Mouse (Mus musculus) frontal cortex, postnatal 14 days (tissue): ENCODE measurements around the gene Prex1.

Experiments
- DNase-seq, 2 experiments: peaks; one replicate each; pipeline ENCODE4 v3.0.0; 2022; ENCODE audit warnings: low spot score in 2 of 2

Gene Prex1

DNA sequence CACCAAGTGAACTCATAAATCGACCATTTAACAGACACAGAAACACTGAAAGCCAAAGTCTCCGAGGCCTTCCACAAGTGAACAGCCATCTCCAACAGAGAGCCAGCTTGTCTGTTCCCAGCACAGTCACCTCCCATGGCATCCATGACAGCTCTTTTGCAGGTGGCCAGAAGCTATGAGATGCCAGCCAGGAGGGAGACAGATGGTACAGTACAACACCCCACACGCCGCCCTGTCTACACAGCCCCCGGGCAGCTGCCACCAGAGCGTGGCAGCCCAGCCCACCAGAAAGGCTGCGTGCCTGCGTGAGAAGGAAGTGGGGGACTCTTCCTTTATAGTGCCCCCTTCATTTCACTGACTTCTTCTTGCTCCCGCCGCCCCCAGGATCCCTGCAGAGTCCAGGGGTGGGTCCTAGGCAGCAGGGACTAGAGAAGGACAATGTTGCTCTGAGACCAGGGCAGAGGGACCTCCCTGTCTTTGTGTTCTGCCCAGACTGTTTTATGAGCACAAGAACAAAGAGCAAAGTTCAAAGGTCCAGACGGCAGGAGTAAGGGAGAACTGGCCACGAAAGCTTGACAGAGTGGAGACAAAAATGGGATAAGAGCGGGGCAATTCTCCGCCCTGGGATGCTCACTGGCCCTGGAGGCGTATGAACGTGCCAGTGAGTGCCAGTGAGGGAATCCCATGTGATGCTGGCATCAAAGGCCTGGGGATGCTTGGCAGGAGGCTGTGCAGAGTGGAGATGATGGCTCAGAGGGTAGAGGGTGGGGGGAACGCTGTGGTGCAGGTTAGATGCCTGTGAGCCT, 76.6 kb downstream of the Prex1 start:
- DNase-seq = peak; percentile 55 to 70

DNA sequence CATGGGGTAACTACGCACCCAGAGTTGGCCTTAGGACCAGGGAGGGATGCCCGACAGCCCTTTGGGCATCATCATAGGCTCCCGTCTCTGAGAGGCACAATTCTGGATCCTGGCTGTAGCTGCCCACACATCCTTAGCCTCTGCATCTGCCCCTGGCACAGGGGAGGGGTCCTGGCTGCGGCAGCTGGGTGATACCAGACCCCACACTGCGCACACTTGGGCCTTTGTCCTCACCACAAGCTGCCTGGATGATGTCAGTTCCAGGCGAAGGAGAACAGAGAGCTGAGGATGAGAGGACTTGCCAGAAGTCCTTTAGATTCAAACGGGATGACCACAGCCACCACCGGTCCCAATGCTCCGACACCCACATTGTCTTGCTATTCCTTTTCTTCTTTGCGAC, 78.1 kb downstream of the Prex1 start:
- no peak for DNase-seq

GRCm38 (mm10) chr2:166632571-166633361, 80.9 kb downstream of the Prex1 start:
- DNase-seq = no peak

GRCm38 (mm10) chr2:166631621-166632171, 81.9 kb downstream of the Prex1 start:
- no peak for DNase-seq

- no peak for DNase-seq
Measured at GRCm38 (mm10) chr2:166631189-166631588, 82.4 kb downstream of the Prex1 start.

DNA sequence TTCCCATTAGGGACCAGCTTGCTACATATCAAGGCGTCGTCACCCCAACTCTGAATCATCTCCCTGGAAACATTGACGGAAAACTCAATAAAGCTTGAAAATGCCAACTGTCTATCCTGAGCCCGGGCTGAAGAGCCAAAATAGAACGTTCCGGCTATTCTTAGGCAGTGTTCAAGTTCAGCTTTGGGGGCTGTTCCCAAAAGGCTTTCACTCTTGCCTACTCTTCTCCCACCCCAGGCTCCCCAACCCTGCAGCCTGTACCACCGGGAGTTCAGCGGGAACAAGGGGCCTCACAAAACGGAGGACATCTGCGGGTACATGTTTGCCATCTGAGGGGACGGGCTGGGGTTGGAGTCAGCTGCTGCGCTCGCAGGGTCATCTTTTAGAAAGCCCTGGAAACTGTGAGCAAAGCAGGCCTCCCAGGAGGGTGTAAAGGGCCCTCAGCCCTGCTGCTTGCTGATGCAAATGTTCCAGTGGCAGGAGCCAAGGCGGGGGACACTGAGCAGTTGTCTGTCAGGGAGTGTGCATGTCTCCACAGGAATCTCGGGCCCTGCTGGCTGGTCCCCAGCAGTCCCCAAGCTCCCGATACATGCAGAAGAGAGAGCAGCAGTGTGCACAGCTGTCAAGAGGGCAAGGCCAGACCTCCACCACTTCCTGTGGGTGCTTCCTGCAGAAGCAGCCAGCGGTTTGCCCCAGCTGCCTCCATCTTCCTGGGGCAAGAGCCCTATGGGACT, 83.5 kb downstream of the Prex1 start:
- DNase-seq = no peak

GRCm38 (mm10) chr2:166627578-166627977, 86.1 kb downstream of the Prex1 start:
- DNase-seq = no peak

- no peak for DNase-seq
Measured at GRCm38 (mm10) chr2:166625219-166625618, 88.4 kb downstream of the Prex1 start.

- peak in 1 of 2 experiments; percentile 65 for DNase-seq
Measured at GRCm38 (mm10) chr2:166623081-166623567, 90.5 kb downstream of the Prex1 start.

DNA sequence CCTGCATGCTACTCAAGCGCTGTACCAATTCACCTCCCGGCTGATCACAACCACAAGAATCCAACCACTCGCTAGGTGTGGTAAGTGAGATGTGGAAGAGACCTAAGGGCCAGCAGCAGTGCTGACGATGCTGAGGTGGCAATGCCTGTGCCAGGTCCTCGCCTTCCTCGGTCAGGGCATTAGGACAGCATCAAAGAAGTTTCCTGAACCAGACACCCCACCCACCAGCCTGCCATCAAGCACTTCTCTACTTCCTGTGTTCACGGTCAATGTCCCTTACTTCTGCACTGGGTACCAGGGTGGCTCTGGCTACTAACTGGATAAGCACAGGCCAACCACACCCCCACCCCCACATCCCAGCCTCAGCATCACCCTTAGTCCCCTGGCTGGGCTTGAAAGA, 91.0 kb downstream of the Prex1 start:
- DNase-seq = no peak

GRCm38 (mm10) chr2:166622079-166622478, 91.6 kb downstream of the Prex1 start:
- no peak for DNase-seq

DNA sequence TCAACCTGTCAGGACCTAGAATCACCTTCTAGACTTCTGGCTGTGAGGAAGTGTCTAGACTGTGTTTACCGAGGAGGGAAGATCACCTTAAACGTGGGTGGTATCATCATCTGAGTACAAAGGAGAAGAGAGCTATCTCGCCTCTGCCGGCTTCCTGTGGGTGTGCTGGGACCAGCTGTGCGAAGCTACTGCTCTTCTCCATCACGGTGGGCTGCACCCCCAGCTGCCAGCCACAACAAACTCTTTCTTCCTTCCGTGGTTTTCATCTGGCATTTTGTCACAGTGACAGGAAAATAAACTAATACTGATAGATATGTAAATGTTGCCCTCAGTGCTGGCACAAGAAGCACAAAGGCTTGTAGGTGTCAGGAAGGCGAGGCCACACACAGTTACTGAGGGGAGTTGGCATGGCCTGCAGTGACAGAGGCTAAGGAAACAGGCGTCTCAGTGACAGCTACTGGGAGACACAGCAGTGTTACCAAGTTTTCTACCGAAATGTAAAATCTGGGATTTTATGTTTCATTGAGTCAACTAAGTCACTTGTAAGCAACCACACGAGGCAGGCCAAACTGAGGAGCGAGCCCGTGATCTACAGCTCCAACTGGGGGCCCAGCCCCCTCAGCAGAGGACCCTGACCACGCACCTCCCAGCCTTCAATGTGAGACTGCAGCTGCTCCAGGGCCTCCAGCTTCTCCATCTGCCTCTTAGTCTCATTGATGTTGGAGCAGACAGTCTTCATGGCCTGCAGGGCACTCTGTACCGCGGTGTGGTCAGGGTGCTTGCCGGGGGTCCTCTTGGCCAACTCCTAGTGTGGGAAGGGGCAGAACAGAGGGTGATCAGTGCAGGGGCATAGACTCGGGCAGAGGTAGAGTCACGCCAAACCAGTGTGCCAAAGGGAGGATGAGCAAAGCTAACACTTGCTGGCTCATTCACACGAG, 92.8 kb downstream of the Prex1 start:
- no peak for DNase-seq

DNA sequence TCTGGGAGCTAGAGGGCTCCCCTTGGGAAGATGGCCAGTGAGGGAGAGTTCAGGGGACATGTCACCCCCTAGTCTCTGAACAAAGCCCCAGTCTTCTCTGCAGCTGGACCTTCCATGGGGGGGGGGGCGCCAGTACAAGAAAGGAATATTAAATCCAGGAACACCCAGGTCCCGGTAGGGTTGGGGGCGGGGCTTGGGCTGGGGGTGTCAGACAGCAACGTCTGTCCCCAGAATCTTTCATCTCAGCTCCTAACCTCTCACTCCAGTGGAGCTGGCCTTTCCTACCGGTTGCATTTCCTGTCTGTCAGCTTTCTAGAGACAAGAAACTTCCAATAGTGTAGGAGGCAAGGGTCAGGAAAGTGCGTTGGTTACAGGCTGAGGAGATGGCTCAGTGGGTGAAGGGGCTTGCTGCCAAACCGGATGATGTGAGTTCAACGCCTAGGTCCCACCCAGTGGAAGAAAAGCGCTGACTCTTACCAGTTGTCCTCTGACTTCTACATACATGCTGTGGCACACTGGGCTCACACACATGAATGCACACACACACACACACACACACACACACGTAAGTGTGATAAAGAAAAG, 93.6 kb downstream of the Prex1 start:
- DNase-seq = no peak

DNA sequence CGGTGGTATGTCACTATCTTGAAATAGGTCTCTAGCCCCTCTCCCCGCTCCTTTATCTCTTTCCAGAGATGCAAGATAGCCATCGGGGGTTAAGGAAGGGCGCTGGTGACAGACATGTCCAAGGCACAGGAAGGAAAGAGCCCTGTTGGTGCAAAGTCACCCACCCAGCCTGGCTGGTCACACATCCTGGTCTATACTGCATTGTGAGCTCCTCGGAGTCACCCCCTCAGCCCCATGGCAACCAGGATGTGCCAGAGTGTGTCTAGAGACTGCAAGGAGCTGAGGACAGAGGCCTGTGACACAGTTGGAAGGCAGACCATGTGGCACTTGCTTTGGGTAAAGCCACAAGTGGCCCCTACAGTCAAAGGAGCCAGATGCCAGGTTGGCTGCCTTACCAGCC, 94.4 kb downstream of the Prex1 start:
- no peak for DNase-seq

DNA sequence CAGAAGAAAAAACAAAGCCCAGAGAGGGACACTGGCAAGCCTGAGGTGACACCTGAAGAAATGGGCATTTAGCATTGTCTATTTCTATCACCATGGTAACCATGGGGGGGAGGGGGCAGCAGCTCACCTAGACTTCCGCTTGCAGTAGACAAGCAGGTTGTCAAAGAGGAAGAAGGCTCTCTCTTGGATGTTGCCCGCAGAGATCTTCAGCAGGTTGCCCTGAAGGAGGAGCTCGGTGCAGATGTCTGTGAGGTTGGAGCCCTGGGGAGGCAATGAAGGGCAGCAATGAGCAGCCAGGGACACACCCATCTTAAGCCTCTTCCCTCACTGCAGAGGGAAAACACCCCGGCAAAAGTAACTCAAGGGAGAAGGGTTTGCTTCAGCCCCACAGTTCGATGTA, 95.9 kb downstream of the Prex1 start:
- DNase-seq = no peak

DNA sequence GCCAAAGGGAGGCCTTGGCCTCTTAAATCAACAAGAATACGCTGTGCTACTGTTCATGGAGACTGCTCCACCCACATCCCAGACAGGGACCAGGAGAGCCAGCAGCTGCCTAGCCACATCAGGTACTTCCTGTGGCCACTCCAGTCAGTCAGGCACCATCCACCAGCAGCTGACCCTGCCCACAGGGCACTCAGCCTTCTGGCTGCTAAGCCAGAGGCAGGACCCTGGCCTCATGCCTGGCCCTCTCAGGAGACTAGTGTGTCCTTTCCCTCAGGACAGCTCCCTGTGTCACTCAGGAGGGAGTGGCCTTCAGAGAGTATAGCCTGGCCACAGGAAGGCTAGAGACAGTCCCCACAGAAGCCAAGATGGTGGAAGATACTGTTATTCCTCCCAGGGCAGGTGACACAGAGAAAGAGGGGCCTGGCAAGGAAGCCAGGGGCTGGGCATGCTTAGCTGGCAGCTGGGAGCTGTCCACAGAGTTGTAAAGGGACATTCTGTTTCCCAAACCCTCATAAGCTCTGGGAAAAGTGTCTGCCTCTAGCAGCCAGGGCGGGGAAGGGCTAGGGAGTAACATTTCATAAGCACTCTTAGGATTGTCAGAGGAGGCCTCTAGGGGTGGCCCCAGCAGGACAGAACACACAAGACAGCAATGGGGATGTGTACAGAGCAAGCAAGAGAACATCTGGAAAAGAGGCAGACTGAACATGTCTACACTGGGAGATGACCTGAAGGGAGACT, 98.1 kb downstream of the Prex1 start:
- no peak for DNase-seq

DNA sequence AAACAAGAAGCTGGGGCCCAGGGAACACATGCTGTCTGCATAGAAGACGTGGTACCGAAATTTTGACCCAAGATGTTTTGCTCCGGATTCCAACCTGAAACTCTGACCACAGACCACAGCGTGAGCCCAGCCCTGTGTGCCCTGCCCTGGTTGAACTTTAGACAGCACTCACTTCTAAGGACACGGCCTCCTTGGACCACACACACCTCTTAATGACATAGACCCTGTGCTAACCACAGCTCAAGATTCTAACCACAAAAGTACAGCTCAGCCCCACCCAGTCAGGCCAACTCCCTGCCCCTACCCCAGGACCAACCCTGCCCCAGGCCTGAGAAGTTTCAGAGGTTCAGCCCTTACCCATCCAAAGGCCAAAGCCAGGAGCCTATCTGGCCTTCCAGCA, 103.4 kb downstream of the Prex1 start:
- no peak for DNase-seq

GRCm38 (mm10) chr2:166608509-166608908, 105.1 kb downstream of the Prex1 start:
- no peak for DNase-seq

GRCm38 (mm10) chr2:166606481-166607245, 107.0 kb downstream of the Prex1 start:
- no peak for DNase-seq
